Mouse (Mus musculus): ENCODE measurements around the gene Gm13279. TPM values are rescaled to one million over a fixed set of nuclear protein-coding genes. Genes with fewer than 3 reads are reported as not detected.

Gm13279 gene
- polyA plus RNA-seq, 1 experiment: not detected

- TF ChIP-seq CTCF (IDR thresholded peaks at IDR 0.05; ENCODE audit: control insufficient read depth, insufficient read depth, low read length) (no peak), POLR2A (IDR thresholded peaks at IDR 0.05; ENCODE audit: borderline replicate concordance, control insufficient read depth, low read depth, low read length) (no peak)
- 30% methylated on average over 3 of the region's 3 CpGs for WGBS
- H3K27ac ChIP-seq (ENCODE audit: control insufficient read depth, insufficient read depth, low read depth, low read length, poor library complexity): no peak overlapping the region
- H3K4me3 ChIP-seq (replicated peaks; ENCODE audit: control insufficient read depth, low read depth, low read length): no peak overlapping the region
- H3K4me1 ChIP-seq (ENCODE audit: control insufficient read depth, insufficient read depth, low read length): no peaks in the 10 kb centered on the region
Measured at GRCm38 (mm10) chr4:88840058-88840457, 42.9 kb downstream of the Gm13279 start.

GRCm38 (mm10) chr4:88841438-88841911 lies 44.3 kb downstream of the Gm13279 start, which contains the start of gene Ifna4:
Ifna4 (plus strand) TSS chr4:88841861.
- WGBS: 69% methylated on average over 2 of the region's 2 CpGs
- H3K4me1 ChIP-seq (ENCODE audit: control insufficient read depth, insufficient read depth, low read length): no peaks in the 10 kb centered on the region
- H3K27ac ChIP-seq (ENCODE audit: control insufficient read depth, insufficient read depth, low read depth, low read length, poor library complexity): no peak within 1 kb of the TSS
- TF ChIP-seq POLR2A (IDR thresholded peaks at IDR 0.05; ENCODE audit: borderline replicate concordance, control insufficient read depth, low read depth, low read length) (no peak), CTCF (IDR thresholded peaks at IDR 0.05; ENCODE audit: control insufficient read depth, insufficient read depth, low read length) (no peak)
- H3K4me3 ChIP-seq (replicated peaks; ENCODE audit: control insufficient read depth, low read depth, low read length): no peak within 1 kb of the TSS

- Histone ChIP-seq H3K27ac (ENCODE audit: control insufficient read depth, insufficient read depth, low read depth, low read length, poor library complexity) (no peak overlapping the region), H3K4me3 (replicated peaks; ENCODE audit: control insufficient read depth, low read depth, low read length) (no peak overlapping the region), H3K4me1 (ENCODE audit: control insufficient read depth, insufficient read depth, low read length) (no peaks in the 10 kb centered on the region)
- no peak for TF ChIP-seq POLR2A (IDR thresholded peaks at IDR 0.05; ENCODE audit: borderline replicate concordance, control insufficient read depth, low read depth, low read length)
- TF ChIP-seq CTCF (IDR thresholded peaks at IDR 0.05; ENCODE audit: control insufficient read depth, insufficient read depth, low read length): no peak
- 30% methylated on average over 2 of the region's 2 CpGs for WGBS
Measured at GRCm38 (mm10) chr4:88845334-88845733, 48.1 kb downstream of the Gm13279 start.

Other genes starting within 250 kb of the Gm13279 start
- not detected in 2 replicates for gene Ifna15, start 239.2 kb upstream of the Gm13279 start, polyA plus RNA-seq (2011; ENCODE audit: insufficient read depth, insufficient read length, low replicate concordance, missing spikeins)
- not detected in 2 replicates for gene Ifna14, start 225.6 kb upstream of the Gm13279 start, polyA plus RNA-seq (2011; ENCODE audit: insufficient read depth, insufficient read length, low replicate concordance, missing spikeins)
- gene Ifna9, start 205.0 kb upstream of the Gm13279 start, polyA plus RNA-seq (2011; ENCODE audit: insufficient read depth, insufficient read length, low replicate concordance, missing spikeins): not detected in 2 replicates
- not detected in 2 replicates for gene Ifna12, start 194.0 kb upstream of the Gm13279 start, polyA plus RNA-seq (2011; ENCODE audit: insufficient read depth, insufficient read length, low replicate concordance, missing spikeins)
- gene C87499, start 163.0 kb upstream of the Gm13279 start, polyA plus RNA-seq (2011; ENCODE audit: insufficient read depth, insufficient read length, low replicate concordance, missing spikeins): not detected in 2 replicates
- 1.9 TPM in 1 of 2 replicates, not detected in the other for gene Ifna13, start 152.9 kb upstream of the Gm13279 start, polyA plus RNA-seq (2011; ENCODE audit: insufficient read depth, insufficient read length, low replicate concordance, missing spikeins)
- gene Ifna16, start 120.5 kb upstream of the Gm13279 start, polyA plus RNA-seq (2011; ENCODE audit: insufficient read depth, insufficient read length, low replicate concordance, missing spikeins): not detected in 2 replicates
- gene Ifna2, start 113.5 kb upstream of the Gm13279 start, polyA plus RNA-seq (2011; ENCODE audit: insufficient read depth, insufficient read length, low replicate concordance, missing spikeins): not detected in 2 replicates
- not detected in 2 replicates for gene Ifnab, start 106.0 kb upstream of the Gm13279 start, polyA plus RNA-seq (2011; ENCODE audit: insufficient read depth, insufficient read length, low replicate concordance, missing spikeins)
- not detected in 2 replicates for gene Gm26566, start 75.6 kb upstream of the Gm13279 start, polyA plus RNA-seq (2011; ENCODE audit: insufficient read depth, insufficient read length, low replicate concordance, missing spikeins)
- 10.8 and 18.3 TPM in 2 replicates for gene Klhl9, start 74.9 kb upstream of the Gm13279 start, polyA plus RNA-seq (2011; ENCODE audit: insufficient read depth, insufficient read length, low replicate concordance, missing spikeins)
- not detected in 2 replicates for gene Gm13271, start 42.5 kb upstream of the Gm13279 start, polyA plus RNA-seq (2011; ENCODE audit: insufficient read depth, insufficient read length, low replicate concordance, missing spikeins)
- not detected in 2 replicates for gene Gm13283, start 37.3 kb upstream of the Gm13279 start, polyA plus RNA-seq (2011; ENCODE audit: insufficient read depth, insufficient read length, low replicate concordance, missing spikeins)
- gene Gm13290, start 23.6 kb upstream of the Gm13279 start, polyA plus RNA-seq (2011; ENCODE audit: insufficient read depth, insufficient read length, low replicate concordance, missing spikeins): not detected in 2 replicates
- gene Gm13289, start 20.5 kb upstream of the Gm13279 start, polyA plus RNA-seq (2011; ENCODE audit: insufficient read depth, insufficient read length, low replicate concordance, missing spikeins): not detected in 2 replicates
- not detected in 2 replicates for gene Gm13272, start 17.5 kb upstream of the Gm13279 start, polyA plus RNA-seq (2011; ENCODE audit: insufficient read depth, insufficient read length, low replicate concordance, missing spikeins)
- gene Ifnz, start 15.3 kb upstream of the Gm13279 start, polyA plus RNA-seq (2011; ENCODE audit: insufficient read depth, insufficient read length, low replicate concordance, missing spikeins): not detected in 2 replicates
- not detected in 2 replicates for gene Gm13276, start 11.7 kb upstream of the Gm13279 start, polyA plus RNA-seq (2011; ENCODE audit: insufficient read depth, insufficient read length, low replicate concordance, missing spikeins)
- gene Gm13277, start 8.8 kb upstream of the Gm13279 start, polyA plus RNA-seq (2011; ENCODE audit: insufficient read depth, insufficient read length, low replicate concordance, missing spikeins): not detected in 2 replicates
- gene Gm13278, start 5.8 kb upstream of the Gm13279 start, polyA plus RNA-seq (2011; ENCODE audit: insufficient read depth, insufficient read length, low replicate concordance, missing spikeins): not detected in 2 replicates
- gene Gm13275, start 2.9 kb upstream of the Gm13279 start, polyA plus RNA-seq (2011; ENCODE audit: insufficient read depth, insufficient read length, low replicate concordance, missing spikeins): not detected in 2 replicates
- gene Gm13285, start 2.3 kb downstream of the Gm13279 start, polyA plus RNA-seq (2011; ENCODE audit: insufficient read depth, insufficient read length, low replicate concordance, missing spikeins): not detected in 2 replicates
- not detected in 2 replicates for gene Gm13287, start 5.9 kb downstream of the Gm13279 start, polyA plus RNA-seq (2011; ENCODE audit: insufficient read depth, insufficient read length, low replicate concordance, missing spikeins)
- gene Gm13288, start 8.1 kb downstream of the Gm13279 start, polyA plus RNA-seq (2011; ENCODE audit: insufficient read depth, insufficient read length, low replicate concordance, missing spikeins): not detected in 2 replicates
- not detected in 2 replicates for gene Ifna7, start 18.8 kb downstream of the Gm13279 start, polyA plus RNA-seq (2011; ENCODE audit: insufficient read depth, insufficient read length, low replicate concordance, missing spikeins)
- gene Ifna11, start 22.6 kb downstream of the Gm13279 start, polyA plus RNA-seq (2011; ENCODE audit: insufficient read depth, insufficient read length, low replicate concordance, missing spikeins): not detected in 2 replicates
- gene Ifna6, start 30.0 kb downstream of the Gm13279 start, polyA plus RNA-seq (2011; ENCODE audit: insufficient read depth, insufficient read length, low replicate concordance, missing spikeins): not detected in 2 replicates
- gene Ifna5, start 38.1 kb downstream of the Gm13279 start, polyA plus RNA-seq (2011; ENCODE audit: insufficient read depth, insufficient read length, low replicate concordance, missing spikeins): not detected in 2 replicates
- gene Ifna4, start 44.5 kb downstream of the Gm13279 start, polyA plus RNA-seq (2011; ENCODE audit: insufficient read depth, insufficient read length, low replicate concordance, missing spikeins): not detected in 2 replicates
- gene Ifna1, start 52.7 kb downstream of the Gm13279 start, polyA plus RNA-seq (2011; ENCODE audit: insufficient read depth, insufficient read length, low replicate concordance, missing spikeins): not detected in 2 replicates
- not detected in 2 replicates for gene Ifne, start 82.8 kb downstream of the Gm13279 start, polyA plus RNA-seq (2011; ENCODE audit: insufficient read depth, insufficient read length, low replicate concordance, missing spikeins)